Mouse (Mus musculus) inflammation-experienced regulatory T-cells, adult 6 months (primary cell): ENCODE measurements around the gene Tnfaip1. TPM values are rescaled to one million over a fixed set of nuclear protein-coding genes. Genes with fewer than 3 reads are reported as not detected.
"Not testable (repeated sequence)": the region's sequence is repeated elsewhere in the genome, so short reads cannot be mapped to it uniquely, and the experiment has no call there.

Experiments used
- ATAC-seq: one replicate; pipeline ENCODE4 v1.8.0; 2017
- polyA plus RNA-seq, 3 experiments: library from polyadenylated mRNA; unstranded; fragments of 100-300 nt; shearing (Covaris generic); gene quantifications; one replicate each; pipeline ENCODE4 v1.2.1; 2017

The Tnfaip1 gene
- 10 to 100 TPM; 14.6 to 20.3 (median 16.9) TPM for polyA plus RNA-seq

- peak; percentile 95 for ATAC-seq
Observed at GRCm38 (mm10) chr11:78536080-78536689, at the start of gene Tnfaip1, which contains the start of gene Ift20. Tnfaip1 (minus strand) TSS chr11:78536332. Ift20 (plus strand) TSS chr11:78536361.

- ATAC-seq, result no peak
Observed at GRCm38 (mm10) chr11:78582848-78583247, 46.7 kb upstream of the Tnfaip1 start.

GRCm38 (mm10) chr11:78574975-78575374, 38.8 kb upstream of the Tnfaip1 start:
- ATAC-seq, result no peak

- no peak for ATAC-seq
Observed at GRCm38 (mm10) chr11:78574536-78574935, 38.4 kb upstream of the Tnfaip1 start.

- not testable (repeated sequence) for ATAC-seq
Observed at GRCm38 (mm10) chr11:78574031-78574430, 37.9 kb upstream of the Tnfaip1 start.

GRCm38 (mm10) chr11:78571854-78572253, 35.7 kb upstream of the Tnfaip1 start:
- ATAC-seq, result no peak

GRCm38 (mm10) chr11:78571441-78571840, 35.3 kb upstream of the Tnfaip1 start:
- no peak for ATAC-seq

GRCm38 (mm10) chr11:78569806-78570205, 33.7 kb upstream of the Tnfaip1 start:
- no peak for ATAC-seq

GRCm38 (mm10) chr11:78568827-78569226, 32.7 kb upstream of the Tnfaip1 start:
- ATAC-seq, result no peak

- ATAC-seq, result no peak
Observed at GRCm38 (mm10) chr11:78567614-78568013, 31.5 kb upstream of the Tnfaip1 start.

- no peak for ATAC-seq
Observed at GRCm38 (mm10) chr11:78566775-78567174, 30.6 kb upstream of the Tnfaip1 start.

- ATAC-seq, result peak; percentile 58
Observed at GRCm38 (mm10) chr11:78560447-78560846, 24.3 kb upstream of the Tnfaip1 start.

- no peak for ATAC-seq
Observed at GRCm38 (mm10) chr11:78557241-78557640, 21.1 kb upstream of the Tnfaip1 start.

- no peak for ATAC-seq
Observed at GRCm38 (mm10) chr11:78556070-78556469, 19.9 kb upstream of the Tnfaip1 start.

GRCm38 (mm10) chr11:78555623-78556022, 19.5 kb upstream of the Tnfaip1 start:
- ATAC-seq, result no peak

- ATAC-seq, result no peak
Observed at GRCm38 (mm10) chr11:78551059-78551398, 14.9 kb upstream of the Tnfaip1 start.

- peak; percentile 100 for ATAC-seq
Observed at GRCm38 (mm10) chr11:78550168-78551058, 14.3 kb upstream of the Tnfaip1 start, which contains the start of gene Tmem97. Tmem97 (minus strand) TSS chr11:78550777.

GRCm38 (mm10) chr11:78549491-78549987, 13.4 kb upstream of the Tnfaip1 start:
- no peak for ATAC-seq

- ATAC-seq, result no peak
Observed at GRCm38 (mm10) chr11:78547718-78548460, 11.8 kb upstream of the Tnfaip1 start.

- ATAC-seq, result no peak
Observed at GRCm38 (mm10) chr11:78545181-78545580, 9.0 kb upstream of the Tnfaip1 start.

GRCm38 (mm10) chr11:78544449-78545111, 8.4 kb upstream of the Tnfaip1 start:
- no peak for ATAC-seq

GRCm38 (mm10) chr11:78540358-78540757, 4.2 kb upstream of the Tnfaip1 start:
- no peak for ATAC-seq
